Mouse (Mus musculus) liver, embryonic 12.5 days (tissue): Measurements from ENCODE around the gene Pitpnm2. TPM values are rescaled to one million over a fixed set of nuclear protein-coding genes. Genes with fewer than 3 reads are reported as not detected.

Source experiments
- ATAC-seq: fragments of 200-750 bp; cut with Nextera tagmentation; 2 replicates; pipeline ENCODE4 v1.8.0; 2017; ENCODE audit warnings: moderate number of reproducible peaks, mild to moderate bottlenecking, moderate library complexity
- H3K27ac ChIP-seq: fragments of 300-500 bp; sonication (generic); 2 replicates; pipeline ENCODE4 v1.5.1; 2016; ENCODE audit warnings: mild to moderate bottlenecking
- H3K27me3 ChIP-seq: fragments of 300-500 bp; sonication (generic); replicated peaks from 2 replicates; pipeline ENCODE4 v1.6.1; 2016; ENCODE audit warnings: mild to moderate bottlenecking, moderate library complexity
- H3K36me3 ChIP-seq: fragments of 300-500 bp; sonication (generic); 2 replicates; pipeline ENCODE4 v1.6.1; 2016; ENCODE audit warnings: mild to moderate bottlenecking, moderate library complexity
- H3K4me1 ChIP-seq: fragments of 300-500 bp; sonication (generic); 2 replicates; pipeline ENCODE4 v1.6.1; 2016
- H3K4me2 ChIP-seq: fragments of 300-500 bp; sonication (generic); 2 replicates; pipeline ENCODE4 v1.6.1; 2016; ENCODE audit warnings: mild to moderate bottlenecking, moderate library complexity
- H3K4me3 ChIP-seq: fragments of 300-500 bp; sonication (generic); 2 replicates; pipeline ENCODE4 v1.5.1; 2016; ENCODE audit warnings: mild to moderate bottlenecking, moderate library complexity
- H3K9ac ChIP-seq: fragments of 300-500 bp; sonication (generic); 2 replicates; pipeline ENCODE4 v1.6.1; 2016; ENCODE audit warnings: mild to moderate bottlenecking, moderate library complexity
- H3K9me3 ChIP-seq: fragments of 300-500 bp; sonication (generic); replicated peaks from 2 replicates; pipeline ENCODE4 v1.6.1; 2016; ENCODE audit warnings: mild to moderate bottlenecking, moderate library complexity
- WGBS: fragments of 180-500 bp; shearing (Covaris S2); methylation state at CpG from one replicate; pipeline ENCODE4 v1.1.7; 2016; ENCODE audit not compliant: insufficient replicate concordance; 5-methylcytosine and 5-hydroxymethylcytosine counted together
- polyA plus RNA-seq: library from polyadenylated mRNA; unstranded; fragments of >200 nt; fragmentation: Nextera tagmentation; extraction: Ambion mirVana; gene quantifications from 2 replicates; pipeline ENCODE4 v1.2.1, GENCODE M21; 2016

Gene Pitpnm2
- polyA plus RNA-seq, 1 experiment from 2014 or later = 2.5 TPM

GRCm38 (mm10) chr5:124093120-124093794 lies 156.3 kb downstream of the Pitpnm2 start:
- Histone ChIP-seq H3K4me1 (peaks cover 60% of the 10 kb centered on the region), H3K9ac (peak overlapping the region; percentile 19), H3K27ac (peak overlapping the region; percentile 92), H3K36me3 (peaks cover 9% of the 10 kb centered on the region), H3K27me3 (peaks cover 8% of the 10 kb centered on the region; the same call in 1 of the 2 replicates), H3K9me3 (no peaks in the 10 kb centered on the region), H3K4me2 (peak overlapping the region; percentile 89), H3K4me3 (no peak overlapping the region)
- 82% methylated on average over 11 of the region's 11 CpGs for WGBS
- no peak for ATAC-seq

GRCm38 (mm10) chr5:124091951-124092406 lies 157.6 kb downstream of the Pitpnm2 start:
- Histone ChIP-seq H3K4me3 (peak overlapping the region; percentile 36), H3K27ac (peak overlapping the region; percentile 92), H3K9me3 (no peaks in the 10 kb centered on the region), H3K9ac (peak overlapping the region; percentile 61), H3K4me2 (peak overlapping the region; percentile 89), H3K4me1 (peaks cover 60% of the 10 kb centered on the region), H3K27me3 (peaks cover 11% of the 10 kb centered on the region; the same call in 1 of the 2 replicates), H3K36me3 (peaks cover 9% of the 10 kb centered on the region)
- ATAC-seq = peak; percentile 79
- 13% methylated on average over 9 of the region's 9 CpGs for WGBS

- Histone ChIP-seq H3K4me1 (peaks cover 45% of the 10 kb centered on the region), H3K4me3 (no peak overlapping the region), H3K27ac (no peak overlapping the region), H3K9ac (no peak overlapping the region), H3K27me3 (peaks cover 11% of the 10 kb centered on the region; the same call in 1 of the 2 replicates), H3K4me2 (no peak overlapping the region), H3K36me3 (peaks cover 9% of the 10 kb centered on the region), H3K9me3 (no peaks in the 10 kb centered on the region)
- no peak for ATAC-seq
- WGBS = 81% methylated on average over 23 of the region's 23 CpGs
Measured at GRCm38 (mm10) chr5:124089868-124090267, 159.7 kb downstream of the Pitpnm2 start.

- WGBS = 70% methylated on average over 4 of the region's 4 CpGs
Measured at GRCm38 (mm10) chr5:124086876-124087275, 162.7 kb downstream of the Pitpnm2 start.

GRCm38 (mm10) chr5:124085513-124085912 lies 164.0 kb downstream of the Pitpnm2 start:
- H3K27ac ChIP-seq = no peak overlapping the region
- WGBS = 55% methylated on average over 3 of the region's 3 CpGs
- H3K27me3 ChIP-seq = 0 out of 2 replicates have a peak, but pooled peaks cover 3% of the 10 kb centered on the region
- no peaks in the 10 kb centered on the region for H3K9me3 ChIP-seq
- no peak overlapping the region for H3K9ac ChIP-seq
- H3K36me3 ChIP-seq = peaks cover 9% of the 10 kb centered on the region
- H3K4me3 ChIP-seq = no peak overlapping the region
- peaks cover 18% of the 10 kb centered on the region for H3K4me1 ChIP-seq
- ATAC-seq = no peak
- no peak overlapping the region for H3K4me2 ChIP-seq

More at GRCm38 (mm10) chr5:124086876-124087275, 162.7 kb downstream of the Pitpnm2 start:
- H3K9me3 ChIP-seq = no peaks in the 10 kb centered on the region
- H3K36me3 ChIP-seq = peaks cover 9% of the 10 kb centered on the region
- H3K4me1 ChIP-seq = peaks cover 21% of the 10 kb centered on the region
- H3K4me2 ChIP-seq = no peak overlapping the region
- H3K9ac ChIP-seq = no peak overlapping the region
- H3K27me3 ChIP-seq = 0 out of 2 replicates have a peak, but pooled peaks cover 3% of the 10 kb centered on the region
- H3K4me3 ChIP-seq = no peak overlapping the region
- no peak overlapping the region for H3K27ac ChIP-seq
- no peak for ATAC-seq

- ATAC-seq = peak; percentile 64
- no peaks in the 10 kb centered on the region for H3K9me3 ChIP-seq
- 0 out of 2 replicates have a peak, but pooled peaks cover 3% of the 10 kb centered on the region for H3K27me3 ChIP-seq
- H3K4me2 ChIP-seq = no peak overlapping the region
- no peak overlapping the region for H3K4me3 ChIP-seq
- no peak overlapping the region for H3K27ac ChIP-seq
- H3K9ac ChIP-seq = no peak overlapping the region
- peaks cover 25% of the 10 kb centered on the region for H3K4me1 ChIP-seq
- peaks cover 6% of the 10 kb centered on the region for H3K36me3 ChIP-seq
- WGBS = 32% methylated on average over 11 of the region's 11 CpGs
Measured at GRCm38 (mm10) chr5:124084588-124085173, 164.9 kb downstream of the Pitpnm2 start.

- ATAC-seq = no peak
- H3K4me1 ChIP-seq = peaks cover 32% of the 10 kb centered on the region
- H3K36me3 ChIP-seq = no peaks in the 10 kb centered on the region
- no peak overlapping the region for H3K4me3 ChIP-seq
- 0 out of 2 replicates have a peak, but pooled peaks cover 3% of the 10 kb centered on the region for H3K27me3 ChIP-seq
- no peak overlapping the region for H3K27ac ChIP-seq
- 76% methylated on average over 14 of the region's 14 CpGs for WGBS
- H3K4me2 ChIP-seq = no peak overlapping the region
- no peaks in the 10 kb centered on the region for H3K9me3 ChIP-seq
- H3K9ac ChIP-seq = no peak overlapping the region
Measured at GRCm38 (mm10) chr5:124083850-124084587, 165.5 kb downstream of the Pitpnm2 start.

- WGBS = 77% methylated on average over 17 of the region's 17 CpGs
Measured at GRCm38 (mm10) chr5:124082941-124083688, 166.4 kb downstream of the Pitpnm2 start.

GRCm38 (mm10) chr5:124082447-124082846 lies 167.1 kb downstream of the Pitpnm2 start:
- WGBS = 76% methylated on average over 10 of the region's 10 CpGs
- H3K4me2 ChIP-seq = no peak overlapping the region
- H3K9ac ChIP-seq = no peak overlapping the region
- no peak overlapping the region for H3K4me3 ChIP-seq
- peaks cover 44% of the 10 kb centered on the region for H3K4me1 ChIP-seq
- 0 out of 2 replicates have a peak, but pooled peaks cover 3% of the 10 kb centered on the region for H3K27me3 ChIP-seq
- no peak for ATAC-seq
- no peaks in the 10 kb centered on the region for H3K9me3 ChIP-seq
- H3K36me3 ChIP-seq = no peaks in the 10 kb centered on the region
- no peak overlapping the region for H3K27ac ChIP-seq

More at GRCm38 (mm10) chr5:124082941-124083688, 166.4 kb downstream of the Pitpnm2 start:
- Histone ChIP-seq H3K4me3 (no peak overlapping the region), H3K9ac (no peak overlapping the region), H3K4me2 (no peak overlapping the region), H3K27ac (no peak overlapping the region), H3K36me3 (no peaks in the 10 kb centered on the region), H3K4me1 (peaks cover 38% of the 10 kb centered on the region), H3K9me3 (no peaks in the 10 kb centered on the region), H3K27me3 (0 out of 2 replicates have a peak, but pooled peaks cover 3% of the 10 kb centered on the region)
- no peak for ATAC-seq

GRCm38 (mm10) chr5:124079880-124080279 lies 169.7 kb downstream of the Pitpnm2 start:
- 66% methylated on average over 17 of the region's 17 CpGs for WGBS
- H3K4me2 ChIP-seq = no peak overlapping the region
- no peaks in the 10 kb centered on the region for H3K27me3 ChIP-seq
- H3K9ac ChIP-seq = no peak overlapping the region
- ATAC-seq = no peak
- no peak overlapping the region for H3K4me3 ChIP-seq
- H3K9me3 ChIP-seq = no peaks in the 10 kb centered on the region
- H3K36me3 ChIP-seq = no peaks in the 10 kb centered on the region
- peaks cover 69% of the 10 kb centered on the region for H3K4me1 ChIP-seq
- H3K27ac ChIP-seq = no peak overlapping the region

- Histone ChIP-seq H3K27me3 (no peaks in the 10 kb centered on the region), H3K36me3 (no peaks in the 10 kb centered on the region), H3K9ac (no peak overlapping the region), H3K4me3 (no peak overlapping the region), H3K9me3 (no peaks in the 10 kb centered on the region), H3K4me1 (peaks cover 72% of the 10 kb centered on the region), H3K4me2 (no peak overlapping the region), H3K27ac (no peak overlapping the region)
- ATAC-seq = no peak
- 61% methylated on average over 9 of the region's 9 CpGs for WGBS
Measured at GRCm38 (mm10) chr5:124078794-124079416, 170.7 kb downstream of the Pitpnm2 start.
